Mouse (Mus musculus) cerebellum, adult 11 months (tissue): Measurements from ENCODE around the gene 5830411N06Rik.

Source experiments
- DNase-seq: peaks from one replicate; pipeline ENCODE4 v3.0.0; 2022

Gene 5830411N06Rik

DNA sequence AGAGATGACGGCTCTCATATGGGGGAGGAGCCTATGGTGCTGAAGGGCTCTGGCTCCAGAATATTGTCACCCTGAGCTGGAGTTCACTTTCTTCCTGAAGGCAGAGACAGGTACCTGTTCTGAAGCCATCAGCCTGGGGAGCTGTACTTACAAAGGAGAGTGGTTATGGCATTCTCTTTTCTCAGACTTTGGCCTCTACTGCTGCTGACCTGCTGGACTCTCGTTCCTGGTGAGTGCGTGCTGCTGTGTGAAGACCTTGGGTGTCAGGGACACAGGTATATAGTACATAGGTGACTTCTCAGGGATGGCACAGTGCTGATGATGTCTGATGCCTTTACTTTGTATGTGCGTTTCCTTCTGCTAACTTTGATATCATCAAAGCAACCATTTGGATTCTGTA, at the start of gene 5830411N06Rik:
Gene 5830411N06Rik, plus strand, starts transcription at position 69 of the 400 bp plus-strand sequence.
- no peak for DNase-seq

DNA sequence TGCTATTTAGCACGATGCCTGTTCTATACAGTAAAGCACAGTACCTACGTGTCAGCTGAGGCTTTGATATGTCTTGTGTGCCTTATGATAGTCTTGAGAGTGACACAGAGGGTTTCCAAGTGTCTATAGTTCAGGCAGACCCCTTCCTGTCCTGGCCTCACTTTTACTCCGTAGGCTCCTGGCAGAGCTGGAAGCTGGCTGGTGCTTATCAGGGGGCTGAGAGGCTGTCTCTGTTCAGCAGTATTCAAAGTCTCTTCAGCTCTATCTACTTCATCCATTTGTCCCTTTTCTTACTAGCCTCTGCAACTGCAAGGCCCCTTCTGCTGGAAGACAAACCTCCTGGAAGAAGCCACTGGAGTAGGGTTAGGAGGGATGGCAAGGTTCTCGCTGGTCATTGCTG, 46.0 kb upstream of the 5830411N06Rik start:
- no peak for DNase-seq

GRCm38 (mm10) chr7:140205864-140206263, 41.2 kb upstream of the 5830411N06Rik start, which contains the start of gene Olfr524:
TSS of gene Olfr524 (minus strand) at chr7:140205964.
- DNase-seq: no peak

GRCm38 (mm10) chr7:140206904-140207303, 40.2 kb upstream of the 5830411N06Rik start:
- DNase-seq: no peak

- DNase-seq: no peak
Observed at GRCm38 (mm10) chr7:140208153-140208552, 38.9 kb upstream of the 5830411N06Rik start.

GRCm38 (mm10) chr7:140208677-140209076, 38.4 kb upstream of the 5830411N06Rik start:
- DNase-seq: no peak

DNA sequence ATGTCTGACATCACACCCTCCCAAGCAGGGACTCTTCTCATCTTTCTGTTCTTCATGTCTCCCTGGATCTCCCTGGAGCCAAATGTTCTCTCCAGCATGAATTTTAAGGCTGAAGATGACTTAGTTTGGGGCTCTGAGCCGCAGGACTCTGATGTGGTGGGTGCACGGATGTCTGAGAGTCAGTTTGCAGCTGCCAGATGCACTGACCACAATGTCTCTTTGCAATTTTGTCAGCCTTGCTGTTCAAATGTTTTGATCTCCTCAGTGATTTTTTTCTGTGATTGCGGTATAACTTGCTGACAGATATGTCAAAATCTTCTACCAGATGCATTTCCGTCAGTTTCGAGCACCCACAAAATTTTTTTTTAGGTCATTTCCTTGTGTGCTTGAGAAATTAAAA, 33.2 kb upstream of the 5830411N06Rik start:
- DNase-seq: no peak

GRCm38 (mm10) chr7:140217967-140218366, 29.1 kb upstream of the 5830411N06Rik start, which contains the start of gene Cd163l1:
TSS of gene Cd163l1 (plus strand) at chr7:140218267.
- no peak for DNase-seq

DNA sequence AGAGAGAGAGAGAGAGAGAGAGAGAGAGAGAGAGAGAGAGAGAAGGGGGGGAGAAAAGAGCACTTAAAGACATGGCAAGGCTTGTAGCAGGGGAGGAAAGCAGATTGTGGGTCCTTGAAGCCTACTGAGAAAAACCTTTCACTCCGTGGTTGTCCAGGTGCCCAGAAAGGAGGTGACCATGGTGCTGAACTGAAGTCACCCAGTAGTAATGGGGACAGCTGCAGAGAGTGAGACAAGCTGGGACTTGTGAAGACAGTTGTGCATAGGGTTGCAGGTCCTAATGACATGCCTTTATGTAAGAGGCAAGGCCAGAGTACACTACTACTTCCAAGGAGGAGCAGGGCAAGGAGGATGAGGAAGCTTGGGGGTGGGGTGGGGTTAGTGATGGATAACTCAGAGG, 27.8 kb upstream of the 5830411N06Rik start:
- no peak for DNase-seq

GRCm38 (mm10) chr7:140220375-140220774, 26.7 kb upstream of the 5830411N06Rik start:
- DNase-seq: no peak

- DNase-seq: no peak
Observed at GRCm38 (mm10) chr7:140224209-140224608, 22.9 kb upstream of the 5830411N06Rik start.

GRCm38 (mm10) chr7:140228476-140228875, 18.6 kb upstream of the 5830411N06Rik start:
- no peak for DNase-seq

GRCm38 (mm10) chr7:140231026-140231425, 16.1 kb upstream of the 5830411N06Rik start:
- DNase-seq: no peak

DNA sequence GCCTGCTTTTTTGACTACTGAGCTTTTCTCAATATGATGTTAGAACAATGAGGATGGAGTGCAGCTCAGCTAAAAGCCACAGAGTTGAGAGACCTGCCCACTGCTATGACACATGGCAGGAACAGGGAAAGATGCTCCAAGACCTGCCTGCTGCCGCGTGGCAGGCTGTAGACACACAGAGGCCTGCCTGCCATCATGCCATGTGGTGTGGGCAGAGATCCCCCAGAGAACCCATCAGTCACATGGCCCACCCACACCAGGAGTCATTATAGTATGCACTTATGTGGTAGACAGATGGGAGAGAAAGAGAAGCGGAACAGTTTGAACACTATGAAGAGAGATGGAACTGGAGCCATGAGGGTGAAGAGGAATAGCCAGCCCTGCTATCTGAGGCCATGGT, 13.4 kb upstream of the 5830411N06Rik start:
- no peak for DNase-seq

GRCm38 (mm10) chr7:140253780-140254299, 6.8 kb downstream of the 5830411N06Rik start:
- DNase-seq: no peak

DNA sequence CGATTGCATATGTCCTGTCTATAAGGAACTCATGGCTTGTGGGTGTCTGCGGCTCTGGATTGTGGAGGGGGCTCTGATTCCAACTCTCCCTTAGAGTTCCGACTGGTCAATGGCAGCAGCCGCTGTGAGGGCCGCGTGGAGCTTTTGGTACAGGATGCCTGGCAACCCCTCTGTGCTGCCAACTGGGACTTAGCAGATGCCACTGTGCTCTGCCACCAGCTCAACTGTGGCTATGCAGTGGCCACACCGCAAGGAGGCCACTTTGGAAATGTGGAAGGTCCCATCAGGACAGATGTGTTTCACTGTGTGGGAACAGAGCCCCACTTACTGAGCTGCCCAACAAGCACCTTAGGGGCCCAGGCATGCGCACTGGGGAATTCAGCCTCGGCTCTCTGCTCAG, 48.7 kb downstream of the 5830411N06Rik start:
- DNase-seq: no peak

DNA sequence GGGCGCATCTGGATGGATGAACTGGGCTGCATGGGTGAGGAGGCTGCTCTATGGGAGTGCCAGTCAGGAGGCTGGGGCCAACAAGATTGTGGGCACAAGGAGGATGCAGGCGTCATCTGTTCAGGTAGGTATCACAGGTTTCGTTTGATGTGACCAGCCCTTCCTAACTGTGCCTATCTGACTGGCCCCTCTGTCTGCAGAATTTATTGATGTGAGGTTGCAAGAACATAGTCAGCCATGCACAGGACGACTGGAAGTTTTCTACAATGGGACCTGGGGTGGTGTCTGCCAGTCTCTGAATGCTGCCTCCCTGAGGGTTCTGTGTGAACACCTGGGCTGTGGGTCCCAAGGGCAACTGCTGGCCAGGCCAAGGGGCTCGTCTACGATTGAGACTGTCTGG, 49.8 kb downstream of the 5830411N06Rik start:
- no peak for DNase-seq

GRCm38 (mm10) chr7:140299416-140299815, 52.3 kb downstream of the 5830411N06Rik start:
- no peak for DNase-seq

DNA sequence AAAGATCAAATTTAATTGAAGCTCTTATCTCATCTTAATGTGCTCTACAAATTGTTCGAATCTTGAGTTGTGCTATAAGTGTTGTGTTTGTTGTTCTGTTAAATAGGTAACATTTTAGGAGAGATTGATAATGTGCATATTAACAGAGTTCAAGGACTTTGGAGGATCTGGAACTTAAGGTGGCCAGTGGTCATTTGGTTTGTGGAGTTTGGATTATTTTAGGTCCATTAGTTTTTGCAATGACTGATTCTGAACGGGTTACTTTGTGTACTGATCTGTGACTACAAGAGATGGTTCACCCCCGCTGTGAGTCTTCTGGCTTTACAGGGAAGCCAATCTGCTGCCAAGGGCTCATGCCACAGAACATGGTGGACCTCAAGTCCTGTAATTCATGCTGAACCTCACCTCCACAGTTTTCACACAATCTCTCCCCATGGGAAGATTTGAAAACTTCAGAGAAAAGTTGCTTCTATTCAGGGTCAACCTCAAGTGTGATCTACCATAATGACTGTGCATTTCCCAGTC, 72.8 kb downstream of the 5830411N06Rik start:
- DNase-seq: no peak

DNA sequence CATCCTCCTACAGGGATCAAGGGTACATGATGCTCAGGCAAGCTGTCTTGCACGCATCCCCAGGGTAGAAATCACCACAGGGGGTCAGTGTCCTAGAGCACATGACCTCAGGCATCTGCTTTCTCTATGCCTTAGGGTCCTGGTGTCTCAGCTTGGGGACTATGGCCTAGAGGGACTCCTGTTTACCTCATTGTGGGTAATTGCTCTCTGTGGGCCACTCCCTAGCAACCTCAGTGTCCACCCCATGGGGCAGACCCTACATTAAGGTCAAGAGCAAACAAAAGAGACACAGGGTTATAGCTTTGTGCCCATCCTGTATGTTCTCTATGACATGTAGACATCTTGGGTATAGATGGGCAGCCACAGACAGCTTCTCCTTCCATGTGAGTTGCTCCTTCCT, 73.5 kb downstream of the 5830411N06Rik start, which contains the start of gene Olfr525:
Gene Olfr525, plus strand, starts transcription at position 301 of the 400 bp plus-strand sequence.
- DNase-seq: no peak

DNA sequence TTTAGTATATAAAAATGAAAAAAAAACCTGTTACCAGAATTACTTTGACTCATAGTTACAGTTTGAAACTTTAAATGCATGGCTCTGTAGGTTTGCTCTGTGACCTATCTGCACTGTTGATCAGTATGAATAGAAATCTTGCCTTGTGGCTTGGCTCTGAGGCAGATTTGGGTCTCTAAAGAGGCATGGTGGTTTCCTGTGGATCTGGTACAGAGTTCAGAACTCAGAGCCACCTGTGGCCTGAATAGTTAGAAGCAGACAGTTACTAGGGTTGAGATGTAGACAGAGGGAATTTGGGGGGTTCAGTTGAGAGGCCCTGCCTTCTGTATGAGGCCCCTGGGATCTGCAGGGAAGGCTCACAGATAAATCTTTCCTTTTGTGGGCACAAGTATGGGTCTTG, 74.1 kb downstream of the 5830411N06Rik start:
- no peak for DNase-seq

DNA sequence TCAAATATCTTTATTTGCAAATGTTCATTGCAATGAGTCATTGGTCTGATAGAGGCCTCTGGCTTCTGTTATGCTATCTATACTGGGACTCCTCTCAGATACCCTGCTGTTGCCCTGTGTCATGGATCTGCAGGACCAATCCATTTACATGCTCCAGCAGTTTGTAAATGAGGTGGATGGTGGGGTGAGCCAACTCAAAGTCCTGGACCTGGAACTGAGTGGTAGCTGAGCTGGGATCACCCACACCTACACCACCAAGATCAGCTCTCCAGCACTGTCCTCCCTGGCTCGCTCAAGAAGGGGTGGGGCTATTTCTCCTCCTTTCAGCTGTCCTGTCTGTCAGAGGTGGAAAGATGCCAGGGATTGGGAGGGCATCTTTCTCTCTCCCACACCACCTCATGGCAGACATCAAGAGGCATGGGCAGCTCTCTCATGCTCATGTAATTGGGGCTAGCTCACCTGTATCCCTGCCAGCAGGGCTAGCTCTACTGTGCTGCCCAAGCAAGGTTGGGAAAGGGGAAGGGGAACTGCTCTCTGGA, 82.8 kb downstream of the 5830411N06Rik start:
- no peak for DNase-seq

DNA sequence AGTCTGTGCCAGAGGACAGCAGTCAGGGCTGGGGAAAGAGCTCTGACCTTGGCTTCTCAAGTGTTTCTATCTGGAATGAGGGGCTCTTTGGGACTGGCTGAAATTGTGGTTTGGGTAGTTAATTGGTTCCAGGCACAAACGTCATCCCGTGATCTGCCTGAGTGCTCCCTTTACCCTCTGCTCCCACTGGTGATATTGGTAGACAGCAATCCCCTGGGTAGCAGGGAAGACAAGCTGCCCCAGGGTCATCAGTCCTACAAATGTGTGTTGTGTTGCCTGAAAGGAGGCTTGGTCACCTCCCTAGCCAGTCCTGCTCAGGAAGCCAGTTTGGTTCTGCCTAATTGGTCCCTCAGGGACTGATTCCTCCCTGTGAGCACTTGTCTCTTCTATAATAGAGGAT, 86.6 kb downstream of the 5830411N06Rik start, which contains the start of gene Olfr527:
Gene Olfr527, plus strand, starts transcription at position 301 of the 400 bp plus-strand sequence.
- DNase-seq: no peak
